Mouse (Mus musculus) adipocyte (in vitro differentiated cells): ENCODE measurements around the gene Krtap5-4.
A peak's percentile ranks its signal among the peaks of the same experiment; 100 is the strongest.
"Not testable (repeated sequence)": the region's sequence is repeated elsewhere in the genome, so short reads cannot be mapped to it uniquely, and the experiment has no call there.

ENCODE experiments used
- DNase-seq: peaks from one replicate; pipeline ENCODE4 v3.0.0-alpha.2; 2016; ENCODE audit warnings: low spot score

Gene Krtap5-4

DNA sequence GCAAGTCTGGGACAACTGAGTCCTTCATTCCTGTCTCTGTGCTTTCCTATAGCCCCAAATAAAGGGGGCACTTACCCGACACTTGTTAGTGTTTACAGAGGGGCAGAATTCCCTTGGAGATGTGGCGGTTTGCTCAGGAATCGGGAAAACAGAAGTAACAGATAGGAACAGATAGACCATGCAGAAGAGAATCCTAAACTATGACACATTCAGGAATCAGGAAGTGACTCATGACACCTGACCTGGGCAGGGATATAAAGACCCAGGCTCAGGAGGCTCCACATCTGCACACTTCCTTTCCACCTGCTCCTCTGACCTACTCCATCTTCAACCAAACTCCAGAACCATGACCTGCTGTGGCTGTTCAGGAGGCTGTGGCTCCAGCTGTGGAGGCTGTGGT is at the start of gene Krtap5-4:
Krtap5-4 (plus strand) TSS at position 301 of the 400 bp plus-strand sequence.
- DNase-seq, result no peak

DNA sequence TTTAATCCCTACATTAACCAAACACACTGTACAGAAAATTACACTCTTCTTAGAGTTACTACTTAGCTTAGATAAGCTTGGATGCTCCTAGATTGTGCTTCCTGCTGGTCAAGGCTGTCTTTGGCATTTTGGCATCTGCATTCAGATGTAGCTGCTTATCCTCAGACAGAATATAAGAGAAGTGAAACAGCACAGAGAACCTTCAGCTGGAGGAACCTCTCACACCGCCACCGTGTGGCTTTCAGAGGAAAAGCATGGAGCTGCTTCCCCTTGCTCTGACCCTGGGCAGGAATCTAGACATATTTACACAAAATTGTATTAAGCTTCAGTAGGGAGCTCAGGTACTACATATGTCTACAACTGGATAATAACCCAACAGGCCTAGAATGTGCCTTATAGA is 47.8 kb upstream of the Krtap5-4 start:
- DNase-seq, result peak; percentile 15

DNA sequence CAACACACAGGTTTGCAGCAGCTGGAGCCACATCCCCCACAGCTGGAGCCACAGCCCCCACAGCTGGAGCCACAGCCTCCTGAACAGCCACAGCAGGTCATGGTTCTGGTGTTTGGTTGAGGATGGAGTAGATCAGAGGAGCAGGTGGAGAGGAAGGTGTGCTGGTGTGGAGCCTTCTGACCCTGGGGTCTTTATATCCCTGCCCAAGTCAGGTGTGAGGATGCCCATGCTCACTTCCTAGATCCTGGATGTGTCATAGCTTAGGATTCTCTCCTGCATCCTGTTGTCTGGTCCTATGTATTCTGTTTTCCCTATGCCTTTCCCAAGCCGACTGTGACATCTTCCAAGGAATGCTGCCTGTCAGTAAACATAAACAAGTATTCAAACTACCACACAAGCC is 45.1 kb upstream of the Krtap5-4 start, which contains the start of gene Gm2431:
Gm2431 (minus strand) TSS at position 101 of the 400 bp plus-strand sequence.
- DNase-seq, result not testable (repeated sequence)

DNA sequence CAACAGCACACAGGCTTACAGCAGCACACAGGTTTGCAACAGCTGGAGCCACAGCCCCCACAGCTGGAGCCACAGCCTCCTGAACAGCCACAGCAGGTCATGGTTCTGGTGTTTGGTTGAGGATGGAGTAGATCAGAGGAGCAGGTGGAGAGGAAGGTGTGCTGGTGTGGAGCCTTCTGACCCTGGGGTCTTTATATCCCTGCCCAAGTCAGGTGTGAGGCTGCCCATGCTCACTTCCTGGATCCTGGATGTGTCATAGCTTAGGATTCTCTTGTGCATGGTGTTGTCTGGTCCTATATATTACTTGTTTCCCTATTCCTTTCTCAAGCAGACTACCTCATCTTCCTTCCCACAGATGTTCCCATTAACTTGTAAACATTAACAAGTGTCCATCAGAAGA is 29.1 kb upstream of the Krtap5-4 start, which contains the start of gene Gm4559:
Gm4559 (minus strand) TSS at position 101 of the 400 bp plus-strand sequence.
- not testable (repeated sequence) for DNase-seq

DNA sequence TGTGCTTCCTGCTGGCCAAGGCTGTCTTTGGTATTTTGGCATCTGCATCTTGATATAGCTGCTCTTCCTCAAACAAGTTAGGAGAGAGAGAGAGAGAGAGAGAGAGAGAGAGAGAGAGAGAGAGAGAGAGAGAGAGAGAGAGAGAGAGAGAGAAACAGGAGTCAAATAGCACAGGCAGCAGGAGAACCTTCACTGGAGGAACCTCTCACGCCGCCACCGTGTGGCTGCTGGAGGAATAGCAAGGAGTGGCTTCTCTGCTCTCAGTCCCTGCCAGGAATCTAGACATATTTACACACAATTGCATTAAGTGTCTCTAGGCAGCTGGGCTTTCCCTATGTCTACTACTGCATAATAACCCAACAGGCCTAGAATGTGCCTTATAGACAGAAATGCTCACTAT is 25.2 kb upstream of the Krtap5-4 start:
- DNase-seq, result peak; percentile 58

DNA sequence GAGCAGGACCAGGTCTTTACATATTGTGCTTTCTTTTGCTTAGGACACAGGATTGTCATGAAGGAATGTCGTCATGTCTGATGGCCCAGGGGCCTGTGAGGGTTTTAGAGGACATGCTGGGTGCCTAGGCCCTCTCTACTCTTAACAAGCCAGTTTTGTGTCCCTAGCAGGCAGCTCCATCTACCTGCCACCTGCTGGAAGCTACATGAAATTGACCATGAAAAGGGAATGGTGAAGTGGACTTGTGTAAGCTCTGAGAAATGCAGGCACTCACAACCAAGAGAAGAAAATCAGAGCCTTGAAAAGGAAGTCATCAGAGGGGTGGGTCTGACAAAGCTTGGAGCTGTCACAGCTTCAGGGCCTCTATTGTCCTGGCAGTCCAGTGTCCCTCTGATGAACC is 24.1 kb upstream of the Krtap5-4 start:
- DNase-seq, result not testable (repeated sequence)

DNA sequence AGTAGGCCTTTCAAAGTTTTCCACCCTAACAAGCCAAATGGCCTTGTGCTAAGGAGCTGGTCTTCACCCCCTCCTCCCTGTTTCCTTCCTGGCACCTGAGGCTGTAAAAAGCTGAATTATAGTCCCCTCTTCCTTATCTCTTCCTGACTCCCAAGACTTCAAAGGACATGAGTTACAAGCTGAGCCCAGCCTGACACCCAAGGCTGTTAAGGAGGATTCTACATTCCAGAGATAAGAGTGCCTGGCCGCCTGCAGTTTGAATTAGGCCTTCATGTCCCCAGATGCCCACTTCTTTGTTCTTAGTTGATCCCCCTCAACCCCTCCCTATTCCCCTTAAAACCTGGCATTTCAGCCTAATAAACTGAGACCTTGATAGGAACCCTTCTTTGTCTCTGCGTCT is 20.5 kb upstream of the Krtap5-4 start:
- DNase-seq, result not testable (repeated sequence)

GRCm38 (mm10) chr7:142284023-142284591 is 19.2 kb upstream of the Krtap5-4 start:
- DNase-seq, result peak; percentile 3

- peak; percentile 88 for DNase-seq
Observed at GRCm38 (mm10) chr7:142284615-142285080, 18.7 kb upstream of the Krtap5-4 start.

DNA sequence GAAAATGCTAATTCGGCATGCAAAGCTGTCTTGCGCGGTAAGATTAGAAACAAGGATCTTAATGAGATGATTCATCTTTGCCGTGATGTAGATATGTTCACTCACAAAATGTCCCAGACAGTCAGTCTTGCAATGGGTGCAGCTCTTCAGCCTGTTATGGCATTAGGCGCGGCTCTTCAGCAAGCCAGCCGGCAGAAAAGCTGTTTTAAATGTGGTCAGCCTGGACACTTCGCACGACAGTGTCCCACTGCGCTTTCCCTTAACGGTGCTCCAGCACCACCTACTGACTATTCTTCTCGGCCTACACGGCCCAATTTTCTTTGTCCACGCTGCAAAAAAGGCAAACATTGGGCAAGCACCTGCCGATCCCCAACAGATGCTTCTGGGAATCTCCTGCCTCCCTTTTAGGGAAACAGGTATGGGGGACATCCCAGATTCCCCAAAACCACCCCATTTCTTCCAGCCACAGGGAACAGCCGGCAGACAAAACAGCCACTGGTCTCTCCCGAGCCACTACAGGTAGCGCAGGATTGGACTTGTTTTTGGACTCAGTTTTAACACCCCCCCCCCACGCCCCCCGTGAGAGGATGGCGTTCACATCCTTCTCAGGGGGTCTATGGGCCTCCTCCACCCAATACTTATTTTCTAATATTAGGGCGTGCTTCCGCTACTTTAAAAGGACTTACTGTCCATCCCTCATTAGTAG is 18.1 kb upstream of the Krtap5-4 start:
- no peak for DNase-seq

DNA sequence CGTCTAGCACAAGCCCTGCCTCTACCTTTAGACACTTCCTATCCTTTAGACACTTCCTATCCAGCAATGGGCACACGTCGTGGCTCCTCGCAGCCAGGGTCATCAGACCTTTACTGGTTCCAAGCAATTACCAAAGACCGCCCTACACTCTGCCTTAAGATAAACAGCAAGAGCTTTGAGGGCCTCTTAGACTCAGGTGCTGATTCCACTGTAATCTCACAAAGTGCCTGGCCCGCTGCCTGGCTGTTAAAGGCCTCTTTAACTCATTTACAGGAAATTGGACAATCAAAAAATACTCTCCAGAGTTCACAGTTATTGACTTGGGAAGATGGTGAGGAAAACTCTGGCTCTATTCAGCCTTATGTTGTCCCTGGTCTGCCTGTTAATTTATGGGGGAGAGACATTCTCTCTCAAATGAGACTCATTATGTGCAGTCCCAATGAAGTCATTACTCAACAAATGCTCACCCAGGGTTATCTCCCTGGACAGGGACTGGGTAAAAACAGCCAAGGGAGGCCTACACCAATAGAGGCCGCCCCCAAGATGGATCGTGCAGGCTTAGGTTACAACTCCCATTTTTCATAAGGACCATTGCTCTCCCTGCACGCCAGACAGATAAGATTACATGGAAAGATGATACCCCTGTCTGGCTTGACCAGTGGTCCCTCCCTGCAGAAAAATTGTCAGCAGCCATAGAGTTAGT is 17.3 kb upstream of the Krtap5-4 start:
- DNase-seq, result not testable (repeated sequence)

DNA sequence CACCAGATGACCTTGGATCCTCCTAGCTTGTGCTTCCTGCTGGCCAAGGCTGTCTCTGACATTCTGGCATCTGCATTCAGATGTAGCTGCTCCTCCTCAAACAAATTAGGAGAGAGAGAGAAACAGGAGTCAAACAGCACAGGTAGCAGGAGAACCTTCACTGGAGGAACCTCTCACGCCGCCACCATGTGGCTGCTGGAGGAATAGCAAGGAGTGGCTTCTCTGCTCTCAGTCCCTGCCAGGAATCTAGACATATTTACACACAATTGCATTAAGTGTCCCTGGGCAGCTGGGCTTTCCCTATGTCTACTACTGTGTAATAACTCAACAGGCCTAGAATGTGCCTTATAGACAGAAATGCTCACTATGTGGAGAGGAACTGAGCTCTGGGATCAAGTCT is 9.5 kb upstream of the Krtap5-4 start:
- DNase-seq, result peak; percentile 12

DNA sequence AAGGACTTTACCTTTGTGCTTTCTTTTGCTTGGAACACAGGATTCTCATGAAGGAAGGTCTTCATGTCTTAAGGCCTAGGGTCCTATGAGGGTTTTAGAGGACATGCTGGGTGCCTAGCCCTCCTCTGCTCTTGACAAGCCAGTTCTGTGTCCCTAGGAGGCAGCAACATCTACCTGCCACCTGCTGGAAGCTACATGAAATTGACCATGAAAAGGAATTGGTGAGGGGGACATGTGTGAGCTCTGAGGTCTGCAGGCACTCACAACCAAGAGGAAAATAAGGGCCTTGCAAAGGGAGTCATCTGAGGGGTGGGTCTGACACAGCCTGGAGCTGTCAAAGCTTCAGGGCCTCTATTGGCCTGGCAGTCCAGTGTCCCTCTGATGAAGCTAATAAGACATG is 7.9 kb upstream of the Krtap5-4 start:
- DNase-seq, result no peak

DNA sequence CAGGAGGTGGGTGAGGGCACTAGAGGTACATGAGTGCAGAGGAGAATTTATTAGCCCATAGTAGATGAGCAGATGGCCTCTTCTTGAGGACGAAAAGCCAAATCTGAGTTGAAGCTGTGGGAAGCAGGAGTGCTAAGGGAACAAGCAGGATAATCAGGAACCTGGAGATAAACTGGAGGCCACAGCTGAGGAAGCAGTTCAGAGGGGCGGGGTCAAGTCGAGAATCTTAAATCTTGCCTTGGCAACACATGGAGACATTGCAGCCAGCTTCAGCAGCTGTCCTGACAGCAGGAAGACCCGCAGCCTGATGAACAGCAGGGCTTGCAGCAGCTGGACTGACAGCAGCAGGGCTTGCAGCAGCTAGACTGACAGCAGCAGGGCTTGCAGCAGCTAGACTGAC is 7.2 kb upstream of the Krtap5-4 start:
- DNase-seq, result not testable (repeated sequence)

GRCm38 (mm10) chr7:142297018-142297417 is 6.3 kb upstream of the Krtap5-4 start, which contains the start of gene Krtap5-1:
Gene Krtap5-1 (minus strand): TSS chr7:142297118.
- not testable (repeated sequence) for DNase-seq

DNA sequence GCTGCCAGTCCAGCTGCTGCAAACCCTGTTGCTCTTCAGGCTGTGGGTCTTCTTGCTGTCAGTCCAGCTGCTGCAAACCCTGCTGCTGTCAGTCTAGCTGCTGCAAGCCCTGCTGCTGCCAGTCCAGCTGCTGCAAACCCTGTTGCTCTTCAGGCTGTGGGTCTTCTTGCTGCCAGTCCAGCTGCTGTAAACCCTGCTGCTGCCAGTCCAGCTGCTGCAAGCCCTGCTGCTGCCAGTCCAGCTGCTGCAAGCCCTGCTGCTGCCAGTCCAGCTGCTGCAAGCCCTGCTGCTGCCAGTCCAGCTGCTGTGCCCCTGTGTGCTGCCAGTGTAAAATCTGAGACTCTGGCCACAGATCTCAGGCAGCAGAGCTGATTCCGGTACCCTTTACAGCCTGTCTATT is 580 bp downstream of the Krtap5-4 start:
- not testable (repeated sequence) for DNase-seq

- DNase-seq, result no peak
Observed at GRCm38 (mm10) chr7:142314600-142315285, 11.4 kb downstream of the Krtap5-4 start.

- peak; percentile 36 for DNase-seq
Observed at GRCm38 (mm10) chr7:142316558-142316957, 13.2 kb downstream of the Krtap5-4 start.

- DNase-seq, result no peak
Observed at GRCm38 (mm10) chr7:142317216-142317615, 13.9 kb downstream of the Krtap5-4 start.

GRCm38 (mm10) chr7:142319124-142319523 is 15.8 kb downstream of the Krtap5-4 start:
- DNase-seq, result no peak

GRCm38 (mm10) chr7:142320906-142321305 is 17.6 kb downstream of the Krtap5-4 start:
- DNase-seq, result no peak
